Mouse (Mus musculus) limb, embryonic 14.5 days (tissue): ENCODE data around the gene Arhgap22. TPM values are rescaled to one million over a fixed set of nuclear protein-coding genes. Genes with fewer than 3 reads are reported as not detected.

Experiments
- ATAC-seq: fragments of 200-750 bp; cut with Nextera tagmentation; 2 replicates; pipeline ENCODE4 v1.8.0; 2017; ENCODE audit warnings: low read depth, moderate number of reproducible peaks, moderate TSS enrichment; ENCODE audit not compliant: low FRiP score
- DNase-seq: peaks from one replicate; pipeline ENCODE4 v3.0.0-alpha.2; 2015; ENCODE audit warnings: low spot score
- H3K27ac ChIP-seq: fragments of 300-500 bp; sonication (generic); replicated peaks from 2 replicates; pipeline ENCODE4 v1.5.1; 2014; ENCODE audit warnings: low read depth, mild to moderate bottlenecking, low read length, moderate library complexity, mixed read lengths
- H3K27me3 ChIP-seq: fragments of 300-500 bp; sonication (generic); 2 replicates; pipeline ENCODE4 v1.6.1; 2014; ENCODE audit warnings: low read length, mixed read lengths; ENCODE audit not compliant: control insufficient read depth, insufficient read depth
- H3K36me3 ChIP-seq: fragments of 300-500 bp; sonication (generic); 2 replicates; pipeline ENCODE4 v1.6.1; 2014; ENCODE audit warnings: mild to moderate bottlenecking, low read length, moderate library complexity, mixed read lengths; ENCODE audit not compliant: control insufficient read depth, insufficient read depth
- H3K4me1 ChIP-seq: fragments of 300-500 bp; sonication (generic); 2 replicates; pipeline ENCODE4 v1.6.1; 2014; ENCODE audit warnings: antibody characterized with exemption, low read length, mixed read lengths; ENCODE audit not compliant: control insufficient read depth, insufficient read depth
- H3K4me2 ChIP-seq: fragments of 300-500 bp; sonication (generic); replicated peaks from 2 replicates; pipeline ENCODE4 v1.6.1; 2014; ENCODE audit warnings: low read depth, mild to moderate bottlenecking, low read length, moderate library complexity; ENCODE audit not compliant: severe bottlenecking
- H3K4me3 ChIP-seq: fragments of 300-500 bp; sonication (generic); replicated peaks from 2 replicates; pipeline ENCODE4 v1.5.1; 2014; ENCODE audit warnings: low read length
- H3K9ac ChIP-seq: fragments of 300-500 bp; sonication (generic); 2 replicates; pipeline ENCODE4 v1.6.1; 2014; ENCODE audit warnings: mild to moderate bottlenecking, low read depth, low read length, moderate library complexity; ENCODE audit not compliant: severe bottlenecking
- H3K9me3 ChIP-seq: fragments of 300-500 bp; sonication (generic); 2 replicates; pipeline ENCODE4 v1.6.1; 2016; ENCODE audit warnings: low read length; ENCODE audit not compliant: control insufficient read depth
- POLR2A ChIP-seq: fragments of 200-500 bp; IDR thresholded peaks from 2 replicates; pipeline ENCODE4 v1.8.0; 2012; ENCODE audit warnings: inconsistent platforms, mild to moderate bottlenecking, moderate library complexity, borderline replicate concordance; ENCODE audit not compliant: insufficient read depth, insufficient read length; ENCODE audit errors: extremely low read depth
- WGBS: fragments of 180-500 bp; shearing (Covaris S2); extraction: QIAGEN DNeasy Blood & Tissue Kit; methylation state at CpG from one replicate; pipeline ENCODE4 v1.1.7; 2014; 5-methylcytosine and 5-hydroxymethylcytosine counted together
- polyA plus RNA-seq, 2 experiments: library from polyadenylated mRNA; depleted of rRNA in 1 of 2; stranded (reverse) in 1 of 2; unstranded in 1 of 2; fragments of >200 nt; fragmentation: Nextera tagmentation in 1 of 2; extraction: Ambion mirVana in 1 of 2; gene quantifications; 2 replicates each; pipeline versions ENCODE4 v1.2.1 to v1.2.3; 2012 to 2014

The Arhgap22 gene
- polyA plus RNA-seq, 2 experiments: 4.8 to 5.3 TPM

- WGBS: 79% methylated on average over 3 of the region's 3 CpGs
- DNase-seq: no peak
- no peak for TF ChIP-seq POLR2A
- Histone ChIP-seq H3K9ac (no peak overlapping the region), H3K27me3 (no peaks in the 10 kb centered on the region), H3K4me1 (no peaks in the 10 kb centered on the region), H3K4me2 (no peak overlapping the region), H3K9me3 (no peaks in the 10 kb centered on the region), H3K36me3 (peaks cover 20% of the 10 kb centered on the region), H3K27ac (no peak overlapping the region), H3K4me3 (no peak overlapping the region)
- ATAC-seq: no peak
These were observed 186.2 kb downstream of the Arhgap22 start for GRCm38 (mm10) chr14:33400019-33400418.

GRCm38 (mm10) chr14:33402331-33402730 lies 188.5 kb downstream of the Arhgap22 start:
- Histone ChIP-seq H3K36me3 (peaks cover 25% of the 10 kb centered on the region), H3K4me1 (no peaks in the 10 kb centered on the region), H3K9ac (no peak overlapping the region), H3K4me2 (no peak overlapping the region), H3K27ac (no peak overlapping the region), H3K27me3 (no peaks in the 10 kb centered on the region), H3K4me3 (no peak overlapping the region), H3K9me3 (no peaks in the 10 kb centered on the region)
- ATAC-seq (no peak), DNase-seq (no peak)
- 98% methylated on average over 1 of the region's 1 CpGs for WGBS
- no peak for TF ChIP-seq POLR2A

- H3K27ac ChIP-seq: no peak overlapping the region
- no peak overlapping the region for H3K4me2 ChIP-seq
- ATAC-seq (no peak), DNase-seq (no peak)
- H3K9ac ChIP-seq: no peak overlapping the region
- no peaks in the 10 kb centered on the region for H3K9me3 ChIP-seq
- H3K36me3 ChIP-seq: no peaks in the 10 kb centered on the region
- H3K27me3 ChIP-seq: no peaks in the 10 kb centered on the region
- H3K4me3 ChIP-seq: no peak overlapping the region
- no peak for TF ChIP-seq POLR2A
- 97% methylated on average over 1 of the region's 1 CpGs for WGBS
- H3K4me1 ChIP-seq: no peaks in the 10 kb centered on the region
These were observed 201.9 kb downstream of the Arhgap22 start for GRCm38 (mm10) chr14:33415746-33416145.

- Histone ChIP-seq H3K9ac (no peak overlapping the region), H3K4me1 (no peaks in the 10 kb centered on the region), H3K4me2 (no peak overlapping the region), H3K27me3 (no peaks in the 10 kb centered on the region), H3K9me3 (no peaks in the 10 kb centered on the region), H3K36me3 (no peaks in the 10 kb centered on the region), H3K27ac (no peak overlapping the region), H3K4me3 (no peak overlapping the region)
- TF ChIP-seq POLR2A: no peak
- no peak for DNase-seq
- WGBS: 91% methylated on average over 3 of the region's 3 CpGs
- ATAC-seq: no peak
These were observed 204.6 kb downstream of the Arhgap22 start for GRCm38 (mm10) chr14:33418311-33418909.

Other genes starting within 250 kb of the Arhgap22 start
- gene Lrrc18, start 222.6 kb upstream of the Arhgap22 start, polyA plus RNA-seq (2012; rRNA removed): 0.57 and 0.69 TPM in 2 replicates
- 0.50 and 0.56 TPM in 2 replicates for gene Lrrc18, start 222.6 kb upstream of the Arhgap22 start, polyA plus RNA-seq (2014; fragmentation: Nextera tagmentation; extraction: Ambion mirVana)
- gene Wdfy4, start 28.5 kb upstream of the Arhgap22 start, polyA plus RNA-seq (2012; rRNA removed): 0.60 and 0.67 TPM in 2 replicates
- 0.36 and 0.89 TPM in 2 replicates for gene Wdfy4, start 28.5 kb upstream of the Arhgap22 start, polyA plus RNA-seq (2014; fragmentation: Nextera tagmentation; extraction: Ambion mirVana)
- gene Mapk8, start 233.1 kb downstream of the Arhgap22 start, polyA plus RNA-seq (2012; rRNA removed): 33.8 and 36.4 TPM in 2 replicates
- 16.5 and 16.7 TPM in 2 replicates for gene Mapk8, start 233.1 kb downstream of the Arhgap22 start, polyA plus RNA-seq (2014; fragmentation: Nextera tagmentation; extraction: Ambion mirVana)